Mouse (Mus musculus) adipocyte (in vitro differentiated cells): Measurements from ENCODE around the gene Lamc1.

ENCODE experiments used
- DNase-seq: peaks from one replicate; pipeline ENCODE4 v3.0.0-alpha.2; 2016; ENCODE audit warnings: low spot score

Lamc1 gene

GRCm38 (mm10) chr1:153265066-153265465, 67.5 kb downstream of the Lamc1 start:
- no peak for DNase-seq

GRCm38 (mm10) chr1:153259752-153260300, 72.8 kb downstream of the Lamc1 start:
- DNase-seq, result no peak

- no peak for DNase-seq
Measured at GRCm38 (mm10) chr1:153252540-153253210, 79.9 kb downstream of the Lamc1 start.

GRCm38 (mm10) chr1:153251590-153252206, 80.9 kb downstream of the Lamc1 start:
- no peak for DNase-seq

GRCm38 (mm10) chr1:153241346-153241745, 91.2 kb downstream of the Lamc1 start:
- DNase-seq, result no peak

- no peak for DNase-seq
Measured at GRCm38 (mm10) chr1:153235576-153235975, 97.0 kb downstream of the Lamc1 start.

GRCm38 (mm10) chr1:153231681-153232080, 100.9 kb downstream of the Lamc1 start:
- no peak for DNase-seq

GRCm38 (mm10) chr1:153227916-153228315, 104.7 kb downstream of the Lamc1 start:
- no peak for DNase-seq

GRCm38 (mm10) chr1:153227096-153227495, 105.5 kb downstream of the Lamc1 start:
- no peak for DNase-seq

GRCm38 (mm10) chr1:153225786-153226725, 106.5 kb downstream of the Lamc1 start:
- peak; percentile 49 for DNase-seq

- no peak for DNase-seq
Measured at GRCm38 (mm10) chr1:153224331-153224730, 108.3 kb downstream of the Lamc1 start.

- DNase-seq, result no peak
Measured at GRCm38 (mm10) chr1:153219376-153219775, 113.2 kb downstream of the Lamc1 start.

- no peak for DNase-seq
Measured at GRCm38 (mm10) chr1:153216516-153216915, 116.1 kb downstream of the Lamc1 start.

- no peak for DNase-seq
Measured at GRCm38 (mm10) chr1:153215676-153216075, 116.9 kb downstream of the Lamc1 start.

- no peak for DNase-seq
Measured at GRCm38 (mm10) chr1:153210992-153211391, 121.6 kb downstream of the Lamc1 start.

- DNase-seq, result no peak
Measured at GRCm38 (mm10) chr1:153210198-153210597, 122.4 kb downstream of the Lamc1 start.

- no peak for DNase-seq
Measured at GRCm38 (mm10) chr1:153202195-153202594, 130.4 kb downstream of the Lamc1 start.

- no peak for DNase-seq
Measured at GRCm38 (mm10) chr1:153201448-153201847, 131.1 kb downstream of the Lamc1 start.

- DNase-seq, result no peak
Measured at GRCm38 (mm10) chr1:153197316-153197850, 135.2 kb downstream of the Lamc1 start.

GRCm38 (mm10) chr1:153192945-153193344, 139.6 kb downstream of the Lamc1 start:
- no peak for DNase-seq

GRCm38 (mm10) chr1:153192379-153192778, 140.2 kb downstream of the Lamc1 start:
- DNase-seq, result no peak

GRCm38 (mm10) chr1:153191943-153192329, 140.7 kb downstream of the Lamc1 start:
- peak; percentile 62 for DNase-seq
